Mouse (Mus musculus) erythroblast, embryonic 14.5 days (primary cell): ENCODE measurements around the gene Trp53i11.

ENCODE experiments used
- GATA1 ChIP-seq: IDR thresholded peaks from 2 replicates; pipeline ENCODE4 v1.6.1; 2012; ENCODE audit warnings: low read length, inconsistent platforms, mixed read lengths
- TAL1 ChIP-seq: IDR thresholded peaks from 3 replicates; pipeline ENCODE4 v1.6.1; 2012; ENCODE audit warnings: low read length, inconsistent platforms, mixed read lengths

- TF ChIP-seq GATA1 (no peak), TAL1 (no peak)
These were observed 35.2 kb upstream of the Trp53i11 start for GRCm38 (mm10) chr2:93152191-93152601.
